Mouse (Mus musculus) ES-E14 (cell line): ENCODE measurements around the gene B4galnt3. TPM values are rescaled to one million over a fixed set of nuclear protein-coding genes. Genes with fewer than 3 reads are reported as not detected.

Experiments
- DNase-seq: peaks from one replicate; pipeline ENCODE4 v3.0.0-alpha.2; 2013; ENCODE audit warnings: low read depth, low spot score
- H3K27ac ChIP-seq: 2 replicates; pipeline ENCODE4 v1.5.1; 2012; ENCODE audit warnings: low read depth, mild to moderate bottlenecking, low read length, moderate library complexity, mixed read lengths; ENCODE audit not compliant: poor library complexity, insufficient read depth, severe bottlenecking
- H3K36me3 ChIP-seq: 2 replicates; pipeline ENCODE4 v1.6.1; 2012; ENCODE audit warnings: mild to moderate bottlenecking, low read length, moderate library complexity, mixed read lengths; ENCODE audit not compliant: control insufficient read depth, poor library complexity, insufficient read depth, severe bottlenecking
- H3K4me1 ChIP-seq, 2 experiments: fragments of 150-350 bp in 1 of 2; sonication (generic) in 1 of 2; 2 replicates each; pipeline ENCODE4 v1.6.1; 2012; ENCODE audit warnings: low read length in 2 of 2, mild to moderate bottlenecking in 1 of 2, mixed read lengths in 1 of 2; ENCODE audit not compliant: control insufficient read depth in 2 of 2, insufficient read depth in 2 of 2, poor library complexity in 1 of 2
- H3K4me3 ChIP-seq, 2 experiments: fragments of 150-350 bp in 1 of 2; sonication (generic) in 1 of 2; 2 replicates each; pipeline ENCODE4 v1.5.1; 2012; ENCODE audit warnings: low read length in 2 of 2, low read depth in 1 of 2, mild to moderate bottlenecking in 1 of 2, mixed read lengths in 1 of 2; ENCODE audit not compliant: insufficient read depth in 1 of 2, poor library complexity in 1 of 2, severe bottlenecking in 1 of 2
- H3K9ac ChIP-seq: 2 replicates; pipeline ENCODE4 v1.6.1; 2012; ENCODE audit warnings: low read depth, mild to moderate bottlenecking, low read length, mixed read lengths; ENCODE audit not compliant: poor library complexity, insufficient read depth, severe bottlenecking
- H3K9me3 ChIP-seq: fragments of 150-350 bp; sonication (generic); 2 replicates; pipeline ENCODE4 v1.6.1; 2012; ENCODE audit warnings: low read depth, mild to moderate bottlenecking, low read length; ENCODE audit not compliant: control insufficient read depth, insufficient read depth
- CHD2 ChIP-seq: IDR thresholded peaks from 2 replicates; pipeline ENCODE4 v1.6.1; 2014; ENCODE audit warnings: mild to moderate bottlenecking, low read depth, low read length, inconsistent platforms
- HCFC1 ChIP-seq: IDR thresholded peaks from 2 replicates; pipeline ENCODE4 v1.6.1; 2012; ENCODE audit warnings: low read length, inconsistent platforms, borderline replicate concordance; ENCODE audit not compliant: insufficient read depth
- MAFK ChIP-seq: IDR thresholded peaks from 2 replicates; pipeline ENCODE4 v1.6.1; 2014; ENCODE audit warnings: mild to moderate bottlenecking, low read depth, low read length, inconsistent platforms; ENCODE audit not compliant: insufficient read depth
- ZC3H11A ChIP-seq: IDR thresholded peaks from 2 replicates; pipeline ENCODE4 v1.6.1; 2012; ENCODE audit warnings: low read depth, mild to moderate bottlenecking, inconsistent platforms, low read length, borderline replicate concordance
- ZNF384 ChIP-seq: IDR thresholded peaks from 2 replicates; pipeline ENCODE4 v1.6.1; 2012; ENCODE audit warnings: low read depth, low read length, inconsistent platforms
- in situ Hi-C, 2 experiments: fragments of 600-800 bp; cut with MboI; formaldehyde crosslinking; loops; one replicate each; pipeline ENCODE4 v1.15.1; 2025; ENCODE audit warnings: low sequenced_read_pairs in 2 of 2, inconsistent platforms in 1 of 2; ENCODE audit not compliant: unreplicated experiment in 2 of 2
- total RNA-seq: library from RNA; depleted of rRNA; stranded (reverse); fragments of 300-350 nt; gene quantifications from 2 replicates; pipeline ENCODE4 v1.2.3, GENCODE M21; 2012; rRNA removed

B4galnt3 gene
- 34.1 and 64.9 TPM in 2 replicates for total RNA-seq

DNA sequence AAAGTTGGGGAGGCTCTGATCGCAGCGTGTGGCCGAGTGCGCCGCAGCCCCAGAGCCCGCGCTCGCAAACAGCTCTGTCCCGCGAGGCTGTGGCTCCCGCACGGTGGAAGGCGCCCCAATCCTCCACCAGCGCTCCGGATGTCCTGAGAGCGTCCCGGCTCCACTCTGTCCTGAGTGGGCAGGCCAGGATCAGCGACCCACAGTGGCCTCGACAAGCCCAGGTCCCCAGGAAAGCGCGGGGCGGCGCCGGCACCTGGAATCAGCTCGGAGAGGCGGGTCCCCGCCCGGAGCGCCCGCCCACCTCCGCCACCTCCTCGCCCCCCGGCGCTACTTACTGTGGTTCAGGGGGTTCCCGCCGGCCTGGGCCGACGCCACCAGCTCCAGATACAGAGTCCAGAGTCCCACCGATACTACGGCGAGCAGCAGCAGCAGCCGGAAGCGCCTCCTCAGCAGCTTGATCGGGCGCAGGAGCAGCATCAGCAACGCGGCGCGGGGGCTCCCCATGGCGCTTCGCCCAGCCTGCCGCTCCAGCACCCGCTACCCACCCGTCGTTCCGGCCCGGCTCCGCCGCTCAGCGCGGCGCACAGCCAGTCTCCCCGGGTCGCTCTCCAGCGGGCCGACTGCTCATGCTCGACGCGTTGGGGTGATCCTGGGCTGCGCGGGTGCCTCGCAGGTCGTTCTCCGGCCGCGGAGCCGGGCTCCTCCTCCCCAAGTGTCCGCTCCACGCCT, at the start of gene B4galnt3, which contains the start of gene D330020A13Rik:
TSS of gene B4galnt3 (minus strand) at position 504 of the 729 bp plus-strand sequence.
TSS of gene D330020A13Rik (plus strand) at position 309 of the 729 bp plus-strand sequence.
- peak within 1 kb of the TSS; percentile 91 to 94 for H3K4me3 ChIP-seq
- peak within 1 kb of the TSS; percentile 98 for H3K9ac ChIP-seq
- DNase-seq, result no peak
- H3K36me3 ChIP-seq, result no peaks in the 10 kb centered on the region; the same call in 1 of the 2 replicates
- in situ Hi-C loops, result no loop called here
- no peak for TF ChIP-seq CHD2
- TF ChIP-seq MAFK, result no peak
- no peak for TF ChIP-seq HCFC1
- no peak for TF ChIP-seq ZNF384
- H3K9me3 ChIP-seq, result no peaks in the 10 kb centered on the region
- peak within 1 kb of the TSS; percentile 81 for H3K27ac ChIP-seq
- peaks cover 10 to 15% of the 10 kb centered on the region in 2 experiments for H3K4me1 ChIP-seq

DNA sequence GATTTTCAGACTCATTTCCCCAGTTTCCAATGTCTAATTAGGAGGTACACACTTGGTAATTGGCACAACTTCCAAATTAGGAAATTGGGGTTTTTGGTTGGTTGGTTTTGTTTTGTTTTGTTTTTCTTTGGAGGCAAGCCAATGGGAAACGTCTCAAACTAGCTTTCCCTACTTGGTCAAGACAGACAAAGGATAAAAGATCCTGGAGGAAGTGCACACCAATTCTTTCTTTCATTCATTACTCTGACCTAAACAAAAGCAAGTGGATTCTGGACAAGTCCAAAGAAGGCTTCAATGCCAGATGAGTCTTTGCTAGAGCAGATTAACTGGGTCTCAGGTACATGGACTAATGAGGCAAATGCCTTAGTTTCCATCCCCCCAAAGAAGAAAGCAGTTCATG, 49.6 kb upstream of the B4galnt3 start:
- in situ Hi-C loops, result no loop called here
- Histone ChIP-seq H3K9me3 (no peaks in the 10 kb centered on the region), H3K4me3 (no peak overlapping the region), H3K27ac (no peak overlapping the region), H3K9ac (no peak overlapping the region), H3K36me3 (peaks cover 24% of the 10 kb centered on the region), H3K4me1 (no peaks in the 10 kb centered on the region)
- TF ChIP-seq MAFK (no peak), CHD2 (no peak), HCFC1 (no peak), ZC3H11A (no peak), ZNF384 (no peak)
- no peak for DNase-seq

GRCm38 (mm10) chr6:120332351-120332750, 38.0 kb upstream of the B4galnt3 start:
- no peak for TF ChIP-seq MAFK
- TF ChIP-seq ZNF384, result no peak
- TF ChIP-seq HCFC1, result no peak
- TF ChIP-seq CHD2, result no peak
- no peak for TF ChIP-seq ZC3H11A
- Histone ChIP-seq H3K4me3 (no peak overlapping the region), H3K9me3 (no peaks in the 10 kb centered on the region), H3K4me1 (no peaks in the 10 kb centered on the region), H3K36me3 (peaks cover 33% of the 10 kb centered on the region), H3K9ac (no peak overlapping the region), H3K27ac (no peak overlapping the region)
- DNase-seq, result no peak
- in situ Hi-C loops, result no loop called here

- no peak overlapping the region for H3K4me3 ChIP-seq
- H3K36me3 ChIP-seq, result peaks cover 17% of the 10 kb centered on the region
- H3K4me1 ChIP-seq, result peaks cover 2 to 4% of the 10 kb centered on the region in 2 experiments; a peak in 3 of 4 replicates
- TF ChIP-seq ZNF384 (no peak), MAFK (peak; percentile 61; the same call in 1 of the 2 replicates), CHD2 (no peak), HCFC1 (no peak), ZC3H11A (peak; percentile 50; the same call in 1 of the 2 replicates)
- H3K9ac ChIP-seq, result no peak overlapping the region
- peak; percentile 82 for DNase-seq
- in situ Hi-C loops, result no loop called here
- H3K27ac ChIP-seq, result no peak overlapping the region
- H3K9me3 ChIP-seq, result no peaks in the 10 kb centered on the region
Measured at GRCm38 (mm10) chr6:120324295-120324927, 30.1 kb upstream of the B4galnt3 start.
